Mouse (Mus musculus) testis, adult 2 months (tissue): ENCODE measurements at regions not wholly inside any gene's neighbourhood (a gene's known extent, or its start where the extent isn't known, plus 50 kb on each side); places are given as distances from the start of the nearest gene placed in this dataset.

Source experiments
- CTCF ChIP-seq: fragments of 200-500 bp; IDR thresholded peaks from 2 replicates; pipeline ENCODE4 v1.5.1; 2012; ENCODE audit warnings: low read depth, mild to moderate bottlenecking, inconsistent platforms, low read length, moderate library complexity; ENCODE audit not compliant: control insufficient read depth, insufficient read depth, insufficient replicate concordance
- POLR2A ChIP-seq: fragments of 200-500 bp; IDR thresholded peaks from 2 replicates; pipeline ENCODE4 v1.6.1; 2012; ENCODE audit warnings: low read depth, mild to moderate bottlenecking, inconsistent platforms, low read length, moderate library complexity; ENCODE audit not compliant: control insufficient read depth

DNA sequence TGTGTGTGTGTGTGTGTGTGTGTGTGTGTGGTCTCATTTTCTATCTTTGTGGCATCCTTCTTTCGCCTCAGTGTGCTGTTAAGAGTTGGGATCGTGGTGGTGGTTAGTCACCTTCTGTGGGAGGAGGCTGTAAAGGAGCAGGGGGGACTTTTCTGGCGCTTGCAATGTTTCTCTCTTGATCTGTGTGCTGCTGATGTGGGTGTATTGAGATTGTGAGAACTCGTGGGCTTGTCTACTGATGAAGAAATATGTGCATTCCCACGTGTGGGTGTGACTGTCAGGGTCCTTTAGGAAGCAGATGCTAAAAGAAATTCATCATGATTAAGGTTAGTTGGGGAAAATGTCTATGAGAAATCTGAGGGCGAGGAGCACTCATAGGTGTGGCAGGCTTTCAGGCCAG is 1422.4 kb upstream of the Gm6569 start:
- TF ChIP-seq CTCF (no peak), POLR2A (no peak)
